Comparison of ENCODE assay signal across 19 mouse cellular contexts in genomic region chr2:147283390-147283789, GRCm38 (mm10).
"Had no signal": no experiment of that assay in that cellular context is flagged by ENCODE, and none has a peak within 500 bp of the region (broad histone marks: within the 10 kb centered on the region; RNA-seq: fewer than 3 reads in every experiment).

No protein-coding gene starts in this region.

- H3K4me2 ChIP-seq: limb, embryonic 12.5 days; limb, embryonic 15.5 days; liver, embryonic 11.5 days; lung, embryonic 14.5 days; midbrain, embryonic 11.5 days had no signal

- H3K4me3 ChIP-seq: limb, embryonic 12.5 days; limb, embryonic 15.5 days had no signal

- H3K9ac ChIP-seq: limb, embryonic 12.5 days; limb, embryonic 15.5 days; liver, embryonic 14.5 days; liver, postnatal 0 days; lung, embryonic 14.5 days had no signal

- ATAC-seq: liver, postnatal 0 days; lung, postnatal 0 days had no signal

- H3K9me3 ChIP-seq: limb, embryonic 12.5 days; limb, embryonic 15.5 days had no signal

- H3K4me1 ChIP-seq: limb, embryonic 12.5 days; limb, embryonic 15.5 days had no signal

- DNase-seq: kidney, adult 8-10 months; left cerebral cortex, postnatal 4 days; liver, postnatal 0 days; lung, embryonic 14.5 days; midbrain, embryonic 14.5 days; right cerebral cortex, adult 18-20 months; right cerebral cortex, postnatal 14 days; right cerebral cortex, postnatal 4 days; thymus, adult 2 months; thymus, postnatal 14 days; thymus, postnatal 4 days had no signal

- H3K27me3 ChIP-seq: limb, embryonic 15.5 days had no signal

- H3K27ac ChIP-seq: limb, embryonic 12.5 days; limb, embryonic 15.5 days; liver, embryonic 14.5 days; macrophage; stomach, postnatal 0 days had no signal

- H3K36me3 ChIP-seq: limb, embryonic 12.5 days; limb, embryonic 15.5 days had no signal
